16 mouse cellular contexts compared by ENCODE assay signal in the genomic region with DNA sequence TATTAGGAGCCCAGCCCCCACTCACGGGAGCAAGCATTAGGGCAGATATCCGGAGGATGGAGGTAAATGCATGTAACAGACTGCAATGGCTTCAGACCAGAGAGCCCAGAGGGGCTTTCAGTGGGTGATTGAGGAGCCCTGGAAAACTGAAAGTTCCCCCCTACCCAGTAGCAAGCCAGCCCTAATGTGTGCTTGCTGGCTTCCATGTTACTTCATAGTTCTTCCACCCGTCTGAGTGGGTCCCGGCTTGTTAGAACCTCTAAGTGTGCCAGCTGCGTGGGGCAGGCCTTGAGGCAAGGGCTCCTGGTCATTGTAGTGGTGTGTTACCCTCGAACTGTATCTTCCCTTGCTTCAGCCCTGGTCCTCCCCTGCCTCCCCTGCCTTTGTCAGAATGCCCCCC.
DNase-seq lines count a peak whose midpoint lies in the region; ATAC-seq and TF ChIP-seq lines count a peak whose summit lies in the region.
"Had no signal": no experiment of that assay in that cellular context is flagged by ENCODE, and none has a peak within 500 bp of the region (broad histone marks: within the 10 kb centered on the region; RNA-seq: fewer than 3 reads in every experiment).

No protein-coding gene starts in this region.

- no peak for DNase-seq in heart, adult 2 months
- no peak for DNase-seq in heart, postnatal 25 days (ENCODE audit: low spot score)
- DNase-seq in embryonic facial prominence, embryonic 10.5 days (ENCODE audit: low spot score): no peak
- DNase-seq in adrenal gland, adult 18-20 months (ENCODE audit: low spot score in 2 of 2): no peak
- DNase-seq in cerebellum, adult 11-12 months: no peak
- DNase-seq: cerebellum, adult 11 months; cerebellum, adult 9-10 months; cerebellum, postnatal 25 days had no signal

- intact Hi-C loops in heart, adult 2 months (cut with DNase I): loop anchor here (2.0 to 5.0 kb wide), 2 partner anchors 30 to 34 kb away; no protein-coding TSS in a partner anchor
- intact Hi-C loops in heart, postnatal 25 days (cut with DNase I): loop anchor here (5.0 kb wide), 1 partner anchor 34 kb away; no protein-coding TSS in a partner anchor

- no peak for ATAC-seq in limb, embryonic 12.5 days (ENCODE audit: insufficient number of reproducible peaks, insufficient read depth, low FRiP score, low TSS enrichment, low read depth)
- ATAC-seq: activated CD4-positive, CD25-positive, alpha-beta regulatory T cell, adult 4 months; forebrain, embryonic 15.5 days; intestine, embryonic 16.5 days; Patski had no signal

- no peak for TF ChIP-seq EP300 in heart, adult 2 months (IDR thresholded peaks at IDR 0.05; ENCODE audit: insufficient read depth, low read depth, low read length)

- H3ac ChIP-seq in myocyte (ENCODE audit: control insufficient read depth, insufficient read length): no peak overlapping the region

- H3K4me3 ChIP-seq in heart, adult 2 months: no peak overlapping the region
- H3K4me3 ChIP-seq in embryonic facial prominence, embryonic 10.5 days: no peak overlapping the region
- H3K4me3 ChIP-seq in limb, embryonic 12.5 days (replicated peaks): no peak overlapping the region
- H3K4me3 ChIP-seq in myocyte: no peak overlapping the region
- H3K4me3 ChIP-seq: embryonic facial prominence, embryonic 15.5 days; forebrain, embryonic 15.5 days; hindbrain, embryonic 15.5 days had no signal

- peak overlapping the region; percentile 27 for H3K27ac ChIP-seq in heart, adult 2 months
- H3K27ac ChIP-seq in embryonic facial prominence, embryonic 10.5 days (replicated peaks): 0 out of 2 replicates have a peak overlapping the region, but pooled peaks have one; percentile 10
- peak overlapping the region; percentile 73; the same call in 1 of the 2 replicates for H3K27ac ChIP-seq in limb, embryonic 12.5 days
- H3K27ac ChIP-seq: forebrain, embryonic 15.5 days; hindbrain, embryonic 15.5 days had no signal

- TF ChIP-seq CTCF in heart, adult 2 months (IDR thresholded peaks at IDR 0.05): no peak

- no peaks in the 10 kb centered on the region for H3K79me2 ChIP-seq in heart, adult 2 months (replicated peaks; ENCODE audit: control insufficient read depth, insufficient read depth, low read length)
- H3K79me2 ChIP-seq in myocyte (ENCODE audit: control insufficient read depth, insufficient read depth): no peaks in the 10 kb centered on the region

- 81% methylated on average over 6 of the region's 6 CpGs for WGBS in heart, adult 2 months
- 91% methylated on average over 6 of the region's 6 CpGs for WGBS in embryonic facial prominence, embryonic 10.5 days
- 85% methylated on average over 6 of the region's 6 CpGs for whole genome bisulfite sequencing in limb, embryonic 12.5 days

- H3K9ac ChIP-seq in heart, adult 2 months (ENCODE audit: low read depth, low read length): no peak overlapping the region
- no peak overlapping the region for H3K9ac ChIP-seq in limb, embryonic 12.5 days (replicated peaks)
- H3K9ac ChIP-seq: embryonic facial prominence, embryonic 15.5 days; forebrain, embryonic 15.5 days; hindbrain, embryonic 15.5 days had no signal

- H3K36me3 ChIP-seq in heart, adult 2 months (ENCODE audit: control insufficient read depth, insufficient read depth, low read length): peaks cover 7% of the 10 kb centered on the region
- H3K36me3 ChIP-seq in embryonic facial prominence, embryonic 10.5 days (replicated peaks): no peaks in the 10 kb centered on the region
- H3K36me3 ChIP-seq in limb, embryonic 12.5 days: no peaks in the 10 kb centered on the region
- no peaks in the 10 kb centered on the region for H3K36me3 ChIP-seq in myocyte (ENCODE audit: control insufficient read depth, insufficient read depth)
- H3K36me3 ChIP-seq: embryonic facial prominence, embryonic 15.5 days; forebrain, embryonic 15.5 days; hindbrain, embryonic 15.5 days had no signal

- H3K27me3 ChIP-seq in heart, adult 2 months (ENCODE audit: control insufficient read depth, insufficient read depth, low read length): no peaks in the 10 kb centered on the region
- no peaks in the 10 kb centered on the region for H3K27me3 ChIP-seq in embryonic facial prominence, embryonic 10.5 days (replicated peaks; ENCODE audit: low read depth, poor library complexity, severe bottlenecking)
- no peaks in the 10 kb centered on the region for H3K27me3 ChIP-seq in limb, embryonic 12.5 days
- no peaks in the 10 kb centered on the region for H3K27me3 ChIP-seq in myocyte (ENCODE audit: control insufficient read depth, insufficient read depth, insufficient read length)
- H3K27me3 ChIP-seq: embryonic facial prominence, embryonic 15.5 days; forebrain, embryonic 15.5 days; hindbrain, embryonic 15.5 days; Patski had no signal

- H3K9me3 ChIP-seq in embryonic facial prominence, embryonic 10.5 days: 0 out of 2 replicates have a peak, but pooled peaks cover 5% of the 10 kb centered on the region
- H3K9me3 ChIP-seq in limb, embryonic 12.5 days: peaks cover 7% of the 10 kb centered on the region
- H3K9me3 ChIP-seq: forebrain, embryonic 15.5 days; hindbrain, embryonic 15.5 days had no signal

- no peak for TF ChIP-seq POLR2A in heart, adult 2 months (IDR thresholded peaks at IDR 0.05; ENCODE audit: insufficient read depth, low read depth, low read length)
- TF ChIP-seq POLR2A in myocyte (IDR thresholded peaks at IDR 0.05; ENCODE audit: insufficient read length, low read depth): no peak

- H3K4me1 ChIP-seq in heart, adult 2 months (ENCODE audit: control insufficient read depth, insufficient read depth, low read length): peaks cover 27% of the 10 kb centered on the region
- peaks cover 45% of the 10 kb centered on the region for H3K4me1 ChIP-seq in embryonic facial prominence, embryonic 10.5 days
- peaks cover 39% of the 10 kb centered on the region for H3K4me1 ChIP-seq in limb, embryonic 12.5 days (replicated peaks)

- no peak overlapping the region for H3K4me2 ChIP-seq in limb, embryonic 12.5 days
- H3K4me2 ChIP-seq in myocyte (ENCODE audit: low read depth): peak overlapping the region; percentile 8
- H3K4me2 ChIP-seq: embryonic facial prominence, embryonic 15.5 days; forebrain, embryonic 15.5 days; hindbrain, embryonic 15.5 days had no signal

TF ChIP-seq in myocyte, 11 proteins besides CTCF, POLR2A, EP300 and RAD21:
- no peak for TF ChIP-seq POLR2AphosphoS2 (IDR thresholded peaks at IDR 0.05; ENCODE audit: insufficient read length, low read depth)
- no peak for TF ChIP-seq MYOG (IDR thresholded peaks at IDR 0.05; ENCODE audit: control insufficient read depth in 1 of 3, insufficient read depth in 1 of 3, insufficient read length in 2 of 3, low read depth in 2 of 3)
- TF ChIP-seq E2F4 (IDR thresholded peaks at IDR 0.05; ENCODE audit: insufficient read depth): no peak
- TF ChIP-seq MAX (IDR thresholded peaks at IDR 0.05; ENCODE audit: low read depth): no peak
- no peak for TF ChIP-seq TCF12 (IDR thresholded peaks at IDR 0.05; ENCODE audit: insufficient read depth, poor library complexity, severe bottlenecking)
- no peak for TF ChIP-seq REST (IDR thresholded peaks at IDR 0.05; ENCODE audit: insufficient read depth, insufficient read length)
- TF ChIP-seq CEBPB (IDR thresholded peaks at IDR 0.05; ENCODE audit: insufficient read depth, poor library complexity, severe bottlenecking): no peak
- TF ChIP-seq TCF3 (IDR thresholded peaks at IDR 0.05; ENCODE audit: insufficient read length, low read depth): no peak
- no peak for TF ChIP-seq MYOD1 (IDR thresholded peaks at IDR 0.05; ENCODE audit: control insufficient read depth in 1 of 3, insufficient read length in 2 of 3, low read depth in 2 of 3)
- no peak for TF ChIP-seq USF1 (IDR thresholded peaks at IDR 0.05; ENCODE audit: low read depth)
- TF ChIP-seq SRF (IDR thresholded peaks at IDR 0.05; ENCODE audit: control insufficient read depth, insufficient read length, low read depth): no peak

Comparison
In these comparisons a context has a peak if more than half of its experiments do, and no peak if none do; other contexts are left out.
1. H3K27ac ChIP-seq: peak in every context shown above with its lines; median percentile 73 in limb, embryonic 12.5 days; 27 in heart, adult 2 months; 10 in embryonic facial prominence, embryonic 10.5 days.